Mouse (Mus musculus) testis, postnatal 10 days (tissue): ENCODE measurements around the gene Zfp598.
"Not testable (repeated sequence)": the region's sequence is repeated elsewhere in the genome, so short reads cannot be mapped to it uniquely, and the experiment has no call there.

Experiments used
- DNase-seq: peaks from one replicate; pipeline ENCODE4 v3.0.0; 2021; ENCODE audit warnings: low spot score

Zfp598 gene

DNA sequence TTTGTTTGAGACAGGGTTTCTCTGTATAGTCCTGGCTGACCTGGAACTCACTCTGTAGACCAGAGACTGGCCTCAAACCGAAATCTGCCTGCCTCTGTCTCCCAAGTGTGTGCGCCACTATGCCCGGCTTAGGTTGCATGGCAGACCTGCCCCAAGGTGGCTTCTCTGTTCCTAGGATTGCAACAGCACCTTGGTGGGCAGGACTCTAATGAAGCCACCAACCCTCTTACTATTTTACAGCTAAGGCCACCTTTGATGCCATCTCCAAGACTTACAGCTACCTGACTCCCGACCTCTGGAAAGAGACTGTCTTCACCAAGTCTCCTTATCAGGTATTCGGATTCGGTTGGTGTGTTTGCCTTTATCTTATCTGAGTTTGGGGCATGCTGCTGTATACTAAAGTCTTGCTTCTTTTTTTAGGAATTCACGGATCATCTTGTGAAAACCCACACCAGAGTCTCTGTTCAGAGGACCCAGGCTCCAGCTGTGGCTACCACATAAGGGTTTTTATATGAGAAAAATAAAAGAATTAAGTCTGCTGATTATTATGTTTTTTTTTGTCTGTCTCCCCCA, 52.0 kb downstream of the Zfp598 start:
- not testable (repeated sequence) for DNase-seq

DNA sequence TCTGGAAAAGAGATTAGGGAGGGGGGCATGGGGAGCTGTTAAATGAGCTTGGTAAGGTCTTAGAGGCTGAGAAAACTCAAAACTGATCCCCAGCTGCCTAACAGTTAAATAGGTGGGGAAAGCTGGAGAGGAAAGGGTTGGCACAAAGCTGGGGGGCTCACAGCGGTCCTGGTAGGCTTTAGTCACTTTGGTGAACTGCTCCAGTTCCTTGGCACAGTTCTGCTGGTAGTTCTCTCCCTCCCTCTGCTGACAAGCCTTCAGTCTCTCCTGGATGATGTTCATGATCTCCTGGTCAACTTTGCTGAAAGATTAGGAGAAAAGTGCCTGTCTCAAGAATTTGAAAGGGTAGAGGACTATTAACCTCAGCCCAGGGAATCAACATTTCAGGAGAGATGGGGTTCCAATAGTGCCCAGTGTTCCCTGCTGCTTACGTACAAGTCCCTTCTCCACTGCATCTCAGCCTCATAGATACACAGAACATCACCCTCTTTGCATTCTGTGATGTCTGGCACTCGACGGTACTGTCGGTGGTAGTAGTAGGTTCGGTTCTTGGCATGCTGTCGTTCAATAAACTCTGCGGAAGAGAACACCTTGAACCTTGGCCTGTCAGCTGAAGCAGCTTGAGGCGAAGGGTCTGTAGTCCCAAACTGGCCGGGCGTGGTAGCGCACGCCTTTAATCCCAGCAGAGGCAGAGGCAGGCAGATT, 52.9 kb downstream of the Zfp598 start:
- DNase-seq = peak; percentile 43

DNA sequence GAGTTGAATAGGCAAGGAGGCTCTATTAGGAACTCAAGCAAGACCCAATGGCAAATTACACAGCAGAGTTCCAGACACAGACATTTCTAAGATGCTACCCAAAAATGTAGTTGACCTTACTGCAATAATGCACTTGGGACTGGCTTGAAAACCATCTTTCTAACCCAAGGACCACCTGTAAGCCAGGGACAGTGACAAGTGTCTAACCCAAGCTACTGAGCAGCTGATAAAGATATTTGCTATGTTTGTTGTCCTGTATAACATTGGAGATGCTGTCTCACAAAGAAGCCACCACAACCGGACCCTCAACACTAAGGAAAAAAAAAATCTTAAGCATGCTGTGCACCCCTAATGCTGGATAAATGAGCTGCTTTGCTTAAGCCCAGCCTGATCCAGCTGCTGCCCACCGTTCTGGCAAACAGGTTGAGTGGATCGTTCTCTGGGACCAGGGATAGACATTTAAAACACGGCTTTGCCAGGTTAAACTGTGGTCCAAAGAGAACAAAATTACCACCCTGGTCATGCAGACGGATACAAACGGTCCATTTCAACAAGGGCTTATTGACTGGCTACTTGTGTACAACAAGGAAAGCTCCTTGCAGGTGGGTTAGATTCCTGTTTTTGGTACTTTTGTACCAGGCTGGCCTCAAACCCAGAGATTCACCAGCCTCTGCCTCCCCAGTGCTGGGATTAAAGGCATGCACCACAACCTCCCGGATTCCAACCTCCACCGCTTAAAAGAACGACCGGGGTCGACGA, 53.8 kb downstream of the Zfp598 start:
- no peak for DNase-seq

DNA sequence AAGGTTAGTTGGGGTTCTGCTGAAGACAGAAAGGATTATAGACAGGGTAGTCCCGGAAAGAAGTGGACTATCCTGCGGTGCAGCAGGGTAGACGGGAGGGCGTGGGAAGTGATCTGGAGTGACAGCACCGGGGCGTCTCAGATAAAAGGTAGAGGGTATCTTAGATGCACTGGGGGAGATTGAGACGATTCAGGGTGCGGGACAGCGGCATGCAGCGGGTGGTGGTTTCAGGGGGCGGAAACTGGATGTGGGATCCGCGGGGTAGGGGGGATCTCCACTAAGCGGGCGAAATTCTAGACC, 54.3 kb downstream of the Zfp598 start:
- no peak for DNase-seq

DNA sequence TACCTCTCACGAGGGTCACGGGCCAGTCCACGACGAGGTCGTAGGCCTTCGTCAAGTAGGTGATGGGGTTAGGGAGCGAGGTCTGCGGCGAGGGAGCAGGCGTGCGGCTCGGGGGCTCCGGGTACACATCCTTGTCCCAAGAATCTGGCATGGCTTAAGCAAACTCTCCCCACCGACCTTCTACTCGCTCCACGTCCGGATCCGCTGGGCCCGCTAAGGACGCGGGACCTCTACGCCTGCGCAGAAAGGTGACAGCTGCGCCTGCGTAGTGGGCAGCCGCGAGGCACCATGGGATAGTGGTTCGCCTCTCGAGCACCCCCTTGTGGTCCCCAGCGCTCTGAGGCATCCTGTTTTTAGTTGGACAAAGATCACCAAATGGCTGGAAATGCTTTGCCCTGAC, 54.7 kb downstream of the Zfp598 start, which contains the start of gene Ndufb10:
Gene Ndufb10 (minus strand): TSS at position 295 of the 400 bp plus-strand sequence.
- peak; percentile 98 for DNase-seq

DNA sequence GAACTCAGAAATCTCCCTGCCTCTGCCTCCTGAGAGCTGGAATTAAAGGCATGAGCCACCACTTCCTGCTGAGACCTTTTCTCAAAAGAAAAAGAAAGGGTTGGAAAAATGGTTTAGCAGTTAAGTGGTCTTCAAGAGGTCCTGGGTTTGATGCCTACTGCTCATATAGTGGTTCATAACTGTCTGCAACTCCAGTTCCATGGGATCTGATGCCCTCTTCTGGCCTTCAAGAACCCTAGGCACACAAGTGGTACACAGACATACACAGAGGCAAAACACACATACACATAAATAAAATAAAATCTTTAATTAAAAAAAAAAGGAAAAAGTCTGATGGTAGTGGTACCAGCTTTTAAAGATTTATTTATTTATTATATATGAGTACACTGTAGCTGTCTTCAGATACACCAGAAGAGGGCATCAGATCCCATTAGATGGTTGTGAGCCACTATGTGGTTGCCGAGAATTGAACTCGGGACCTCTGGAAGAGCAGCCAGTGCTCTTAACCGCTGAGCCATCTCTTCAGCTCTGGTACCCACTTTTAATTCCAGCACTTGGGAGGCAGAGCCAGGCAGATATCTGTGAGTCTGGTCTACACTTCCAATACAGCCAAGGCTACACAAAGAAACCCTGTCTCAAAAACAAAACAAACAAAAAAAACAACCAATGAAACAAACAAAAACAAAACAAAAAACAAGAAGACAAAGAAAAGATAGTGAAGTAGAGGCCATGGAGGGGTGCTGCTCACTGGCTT, 56.3 kb downstream of the Zfp598 start:
- no peak for DNase-seq

DNA sequence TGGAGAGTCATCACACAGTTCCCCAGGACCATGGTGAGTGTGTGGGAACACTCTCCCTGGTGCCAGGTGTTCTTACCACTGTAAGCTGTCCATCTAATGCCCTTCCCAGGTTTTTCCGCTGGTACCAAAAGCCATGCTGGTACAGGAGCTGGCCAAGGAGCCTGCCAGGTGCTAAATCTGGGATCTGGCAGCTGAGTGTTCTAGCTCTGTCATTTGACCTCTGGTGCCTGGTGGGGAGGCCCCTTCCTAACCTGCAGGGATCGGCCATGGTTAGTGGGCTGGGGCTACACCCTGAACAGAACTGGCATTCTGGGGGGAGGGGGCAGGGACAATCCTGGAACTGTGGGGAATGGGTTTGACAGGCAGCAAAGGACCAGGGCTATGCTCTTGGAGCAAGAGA, 58.1 kb downstream of the Zfp598 start, which contains the start of gene Rpl3l:
Gene Rpl3l (plus strand): TSS at position 203 of the 400 bp plus-strand sequence.
- no peak for DNase-seq

DNA sequence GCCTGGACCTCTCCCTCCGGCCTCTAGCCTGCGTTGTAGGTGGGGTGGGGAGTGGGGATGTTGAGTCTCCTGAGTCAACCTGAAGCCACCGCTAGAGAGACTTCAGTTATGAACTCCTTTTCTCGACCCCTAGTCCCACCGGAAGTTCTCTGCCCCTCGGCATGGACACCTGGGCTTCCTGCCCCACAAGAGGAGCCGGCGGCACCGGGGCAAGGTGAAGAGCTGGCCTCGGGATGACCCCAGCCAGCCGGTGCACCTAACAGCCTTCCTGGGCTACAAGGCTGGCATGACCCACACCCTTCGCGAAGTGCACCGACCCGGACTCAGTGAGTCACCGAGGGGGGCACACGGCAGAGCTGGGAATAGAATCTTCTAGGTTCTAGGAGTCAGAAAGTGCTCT, 58.7 kb downstream of the Zfp598 start:
- DNase-seq = no peak

DNA sequence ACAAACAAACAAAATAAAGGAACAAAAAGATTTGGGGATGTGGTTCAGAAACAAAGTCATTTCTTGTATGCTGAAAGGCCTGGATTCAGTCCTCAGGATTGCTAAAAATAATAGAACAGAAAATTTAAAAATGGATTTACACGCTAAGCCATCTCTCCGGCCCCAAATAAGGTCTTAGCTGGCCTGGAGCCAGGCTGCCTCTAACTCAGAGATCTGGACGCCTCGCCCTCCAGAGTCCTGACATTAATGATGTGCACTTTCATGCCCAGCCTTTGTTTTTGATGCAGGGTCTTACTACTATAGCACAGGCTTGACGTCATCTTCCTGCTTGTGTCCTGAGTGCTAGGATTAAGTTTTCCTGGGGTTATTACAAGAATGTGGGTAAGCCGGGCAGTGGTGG, 59.6 kb downstream of the Zfp598 start:
- DNase-seq = no peak

DNA sequence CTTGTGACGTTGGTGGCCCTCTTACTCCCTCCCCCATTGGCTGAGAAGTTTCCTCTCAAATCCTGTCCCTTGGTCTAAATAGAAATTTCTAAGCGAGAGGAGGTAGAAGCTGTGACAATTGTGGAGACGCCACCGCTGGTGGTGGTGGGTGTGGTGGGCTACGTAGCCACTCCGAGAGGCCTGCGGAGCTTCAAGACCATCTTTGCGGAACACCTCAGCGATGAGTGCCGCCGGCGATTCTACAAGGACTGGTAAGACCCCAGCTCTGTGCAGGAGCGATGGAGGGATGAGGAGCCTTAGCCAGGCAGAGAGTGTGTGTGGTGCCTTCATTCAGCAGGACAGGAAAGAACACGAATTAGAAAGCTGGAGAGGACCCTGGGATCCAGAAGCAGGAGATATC, 61.3 kb downstream of the Zfp598 start:
- DNase-seq = no peak
